Mouse (Mus musculus): Measurements from ENCODE around the gene Mmachc. TPM values are rescaled to one million over a fixed set of nuclear protein-coding genes. Genes with fewer than 3 reads are reported as not detected.

The Mmachc gene
- 10.0 and 10.5 TPM in 2 replicates for total RNA-seq (2012; rRNA removed)
- total RNA-seq (2014; rRNA removed) = 28.2 and 32.1 TPM in 2 replicates
- 15.4 and 15.5 TPM in 2 replicates for polyA plus RNA-seq (2012; ENCODE audit: insufficient read length, low read depth)

GRCm38 (mm10) chr4:116708201-116708764 lies at the start of gene Mmachc, which contains the start of gene Ccdc163:
TSS of gene Mmachc (minus strand) at chr4:116708406.
TSS of gene Ccdc163 (plus strand) at chr4:116708509.
- Histone ChIP-seq H3K36me3 (replicated peaks in 1 of 2; ENCODE audit: control insufficient read depth in 1 of 2, insufficient read depth in 1 of 2, low read length in 1 of 2) (peaks cover 8 to 29% of the 10 kb centered on the region in 2 experiments), H3K4me2 (ENCODE audit: insufficient read depth, low read depth, poor library complexity, severe bottlenecking) (peak within 1 kb of the TSS; percentile 92), H3K9ac (ENCODE audit: insufficient read depth, low read depth) (peak within 1 kb of the TSS; percentile 65), H3K9me3 (replicated peaks; ENCODE audit: low read length) (no peaks in the 10 kb centered on the region), H3K27me3 (replicated peaks) (no peaks in the 10 kb centered on the region), H3K79me2 (replicated peaks; ENCODE audit: control insufficient read depth, extremely low read depth, insufficient read depth, poor library complexity, severe bottlenecking) (peaks cover 8% of the 10 kb centered on the region), H3K4me3 (replicated peaks in 1 of 3; ENCODE audit: low read depth in 2 of 3, low read length in 2 of 3, poor library complexity in 1 of 3) (peak within 1 kb of the TSS; percentile 57 to 74 (median 65)), H3K4me1 (ENCODE audit: control insufficient read depth in 1 of 2, insufficient read depth in 2 of 2) (peaks cover 0 to 34% of the 10 kb centered on the region in 2 experiments; a peak in 2 of 4 replicates), H3K27ac (ENCODE audit: insufficient read depth, low read depth) (peak within 1 kb of the TSS; percentile 56)
- in situ Hi-C loops (cut with MboI; ENCODE audit: low pct_ligation_motif_present, low pct_unique_long_range_greater_than_20kb, low sequenced_read_pairs) = no loop called here
- dilution Hi-C loops (cut with MboI; ENCODE audit: extremely low pct_ligation_motif_present, extremely low pct_unique_long_range_greater_than_20kb, low sequenced_read_pairs) = no loop called here
- TF ChIP-seq TBP (conservative IDR thresholded peaks at IDR 0.05; ENCODE audit: low read depth, low read length) = peak; percentile 85
- peak; percentile 92 for TF ChIP-seq MXI1 (IDR thresholded peaks at IDR 0.05; ENCODE audit: low read depth, low read length)
- TF ChIP-seq MEF2A (IDR thresholded peaks at IDR 0.05; ENCODE audit: borderline replicate concordance, low read depth, low read length) = peak; percentile 26; the same call in 1 of the 2 replicates
- TF ChIP-seq HCFC1 (IDR thresholded peaks at IDR 0.05; ENCODE audit: low read depth, low read length) = peak; percentile 97
- TF ChIP-seq RCOR1 (conservative IDR thresholded peaks at IDR 0.05; ENCODE audit: low read depth, low read length) = no peak
- TF ChIP-seq PAX5 (IDR thresholded peaks at IDR 0.05; ENCODE audit: low read length) = no peak
- TF ChIP-seq MYC (IDR thresholded peaks at IDR 0.05; ENCODE audit: low read depth, low read length) = peak; percentile 89
- TF ChIP-seq JUND (conservative IDR thresholded peaks at IDR 0.05; ENCODE audit: low read depth, low read length) = no peak
- peak; percentile 51; the same call in 1 of the 2 replicates for TF ChIP-seq IRF4 (IDR thresholded peaks at IDR 0.05; ENCODE audit: low read depth, low read length)
- TF ChIP-seq E2F4 (IDR thresholded peaks at IDR 0.05; ENCODE audit: insufficient replicate concordance, low read depth, low read length) = 0 out of 2 replicates have a peak, but pooled peaks have one; percentile 79
- peak; percentile 64 for TF ChIP-seq NELFE (IDR thresholded peaks at IDR 0.05; ENCODE audit: low read depth, low read length)
- TF ChIP-seq ZMIZ1 (IDR thresholded peaks at IDR 0.05; ENCODE audit: low read depth, low read length) = peak; percentile 60
- TF ChIP-seq ELF1 (IDR thresholded peaks at IDR 0.05; ENCODE audit: low read depth, low read length) = peak; percentile 85
- peak; percentile 100 for TF ChIP-seq KAT2A (IDR thresholded peaks at IDR 0.05; ENCODE audit: insufficient replicate concordance, low read length)
- peak; percentile 75 for TF ChIP-seq POLR2A (IDR thresholded peaks at IDR 0.05; ENCODE audit: low read depth, low read length)
- TF ChIP-seq POLR2AphosphoS2 (IDR thresholded peaks at IDR 0.05; ENCODE audit: low read depth, low read length) = peak; percentile 91; the same call in 1 of the 2 replicates
- TF ChIP-seq USF1 (IDR thresholded peaks at IDR 0.05; ENCODE audit: low read depth, low read length) = no peak; the same call in 1 of the 2 replicates
- TF ChIP-seq NRF1 (IDR thresholded peaks at IDR 0.05; ENCODE audit: low read depth, low read length) = peak; percentile 37
- peak; percentile 82; the same call in 1 of the 2 replicates for TF ChIP-seq CHD2 (IDR thresholded peaks at IDR 0.05; ENCODE audit: low read length)
- peak; percentile 93 for TF ChIP-seq MAX (IDR thresholded peaks at IDR 0.05; ENCODE audit: low read length)
- TF ChIP-seq BHLHE40 (IDR thresholded peaks at IDR 0.05; ENCODE audit: low read depth, low read length) = peak; percentile 52; the same call in 1 of the 2 replicates
- TF ChIP-seq CHD1 (IDR thresholded peaks at IDR 0.05; ENCODE audit: low read depth, low read length) = no peak
- TF ChIP-seq CTCF (conservative IDR thresholded peaks at IDR 0.05 in 1 of 2, IDR thresholded peaks at IDR 0.05 in 1 of 2; ENCODE audit: low read depth in 2 of 2, low read length in 2 of 2) = no peak
- peak; percentile 94 for TF ChIP-seq SIN3A (IDR thresholded peaks at IDR 0.05; ENCODE audit: low read length)
- no peak for TF ChIP-seq EP300 (IDR thresholded peaks at IDR 0.05; ENCODE audit: low read length)
- no peak for TF ChIP-seq MAFK (IDR thresholded peaks at IDR 0.05; ENCODE audit: insufficient replicate concordance, low read length)
- no peak for TF ChIP-seq USF2 (conservative IDR thresholded peaks at IDR 0.05; ENCODE audit: low read depth, low read length)
- no peak for TF ChIP-seq ZKSCAN1 (IDR thresholded peaks at IDR 0.05; ENCODE audit: borderline replicate concordance, low read depth, low read length)
- TF ChIP-seq SMC3 (IDR thresholded peaks at IDR 0.05; ENCODE audit: low read depth, low read length) = no peak
- no peak for TF ChIP-seq JUN (IDR thresholded peaks at IDR 0.05; ENCODE audit: insufficient read depth, low read depth, low read length)
- TF ChIP-seq UBTF (IDR thresholded peaks at IDR 0.05; ENCODE audit: low read depth, low read length) = no peak
- TF ChIP-seq GABPA (IDR thresholded peaks at IDR 0.05; ENCODE audit: insufficient replicate concordance, low read depth, low read length) = peak; percentile 94; the same call in 1 of the 2 replicates
- DNase-seq (ENCODE audit: extremely low read depth) = peak; percentile 98

Measured in CH12.LX (cell line).